Mouse (Mus musculus): ENCODE results near the gene Cgref1. TPM values are rescaled to one million over a fixed set of nuclear protein-coding genes. Genes with fewer than 3 reads are reported as not detected.
A peak's percentile ranks its signal among the peaks of the same experiment; 100 is the strongest.

Cgref1 gene
- polyA plus RNA-seq, 1 experiment: 0.76 TPM

GRCm38 (mm10) chr5:30909863-30910262, 35.5 kb downstream of the Cgref1 start:
- no peak overlapping the region for H3K27ac ChIP-seq (ENCODE audit: insufficient read depth, low read length)
- WGBS: 87% methylated on average over 7 of the region's 7 CpGs
- peaks cover 5% of the 10 kb centered on the region for H3K36me3 ChIP-seq (ENCODE audit: control insufficient read depth, insufficient read depth, low read length)
- no peak for DNase-seq (ENCODE audit: low read depth in 1 of 2, low spot score in 2 of 2)
- no peaks in the 10 kb centered on the region; the same call in 1 of the 2 replicates for H3K4me1 ChIP-seq (ENCODE audit: control insufficient read depth, insufficient read depth, insufficient read length)
- H3K27me3 ChIP-seq (ENCODE audit: control insufficient read depth, insufficient read depth, low read length): no peaks in the 10 kb centered on the region
- no peak for TF ChIP-seq POLR2A (IDR thresholded peaks at IDR 0.05; ENCODE audit: low read depth, low read length)
- no peak for TF ChIP-seq CTCF (IDR thresholded peaks at IDR 0.05; ENCODE audit: extremely low read depth, insufficient read depth, insufficient read length, insufficient replicate concordance)
- no peak overlapping the region for H3K4me3 ChIP-seq (ENCODE audit: extremely low read depth, insufficient read depth, insufficient read length)

- WGBS: 69% methylated on average over 7 of the region's 7 CpGs
- H3K4me1 ChIP-seq (ENCODE audit: control insufficient read depth, insufficient read depth, insufficient read length): no peaks in the 10 kb centered on the region; the same call in 1 of the 2 replicates
- no peak overlapping the region for H3K27ac ChIP-seq (ENCODE audit: insufficient read depth, low read length)
- no peak overlapping the region for H3K4me3 ChIP-seq (ENCODE audit: extremely low read depth, insufficient read depth, insufficient read length)
- peaks cover 10% of the 10 kb centered on the region for H3K36me3 ChIP-seq (ENCODE audit: control insufficient read depth, insufficient read depth, low read length)
- H3K27me3 ChIP-seq (ENCODE audit: control insufficient read depth, insufficient read depth, low read length): no peaks in the 10 kb centered on the region
- TF ChIP-seq POLR2A (IDR thresholded peaks at IDR 0.05; ENCODE audit: low read depth, low read length) (no peak), CTCF (IDR thresholded peaks at IDR 0.05; ENCODE audit: extremely low read depth, insufficient read depth, insufficient read length, insufficient replicate concordance) (no peak)
- DNase-seq (ENCODE audit: low read depth in 1 of 2, low spot score in 2 of 2): no peak
Observed at GRCm38 (mm10) chr5:30909300-30909659, 36.1 kb downstream of the Cgref1 start.

GRCm38 (mm10) chr5:30908426-30909299, 36.7 kb downstream of the Cgref1 start:
- peak overlapping the region; percentile 8; the same call in 1 of the 2 replicates for H3K27ac ChIP-seq (ENCODE audit: insufficient read depth, low read length)
- WGBS: 61% methylated on average over 13 of the region's 13 CpGs

GRCm38 (mm10) chr5:30907413-30908059, 37.9 kb downstream of the Cgref1 start, which contains the start of gene Ost4:
Gene Ost4 (minus strand): TSS chr5:30907788.
- TF ChIP-seq CTCF (IDR thresholded peaks at IDR 0.05; ENCODE audit: extremely low read depth, insufficient read depth, insufficient read length, insufficient replicate concordance) (no peak), POLR2A (IDR thresholded peaks at IDR 0.05; ENCODE audit: low read depth, low read length) (peak; percentile 72)
- peak within 1 kb of the TSS; percentile 82 for H3K27ac ChIP-seq (ENCODE audit: insufficient read depth, low read length)
- WGBS: under 1% methylated on average over 58 of the region's 58 CpGs
- H3K27me3 ChIP-seq (ENCODE audit: control insufficient read depth, insufficient read depth, low read length): no peaks in the 10 kb centered on the region
- no peaks in the 10 kb centered on the region; the same call in 1 of the 2 replicates for H3K4me1 ChIP-seq (ENCODE audit: control insufficient read depth, insufficient read depth, insufficient read length)
- H3K36me3 ChIP-seq (ENCODE audit: control insufficient read depth, insufficient read depth, low read length): peaks cover 15% of the 10 kb centered on the region
- H3K4me3 ChIP-seq (ENCODE audit: extremely low read depth, insufficient read depth, insufficient read length): peak within 1 kb of the TSS; percentile 85
- peak; percentile 91 to 97 for DNase-seq (ENCODE audit: low read depth in 1 of 2, low spot score in 2 of 2)

More at GRCm38 (mm10) chr5:30908426-30909299, 36.7 kb downstream of the Cgref1 start:
- Histone ChIP-seq H3K4me3 (ENCODE audit: extremely low read depth, insufficient read depth, insufficient read length) (no peak overlapping the region), H3K4me1 (ENCODE audit: control insufficient read depth, insufficient read depth, insufficient read length) (no peaks in the 10 kb centered on the region; the same call in 1 of the 2 replicates), H3K36me3 (ENCODE audit: control insufficient read depth, insufficient read depth, low read length) (peaks cover 12% of the 10 kb centered on the region), H3K27me3 (ENCODE audit: control insufficient read depth, insufficient read depth, low read length) (no peaks in the 10 kb centered on the region)
- TF ChIP-seq POLR2A (IDR thresholded peaks at IDR 0.05; ENCODE audit: low read depth, low read length) (no peak), CTCF (IDR thresholded peaks at IDR 0.05; ENCODE audit: extremely low read depth, insufficient read depth, insufficient read length, insufficient replicate concordance) (no peak)
- DNase-seq (ENCODE audit: low read depth in 1 of 2, low spot score in 2 of 2): no peak

- no peaks in the 10 kb centered on the region for H3K27me3 ChIP-seq (ENCODE audit: control insufficient read depth, insufficient read depth, low read length)
- H3K4me3 ChIP-seq (ENCODE audit: extremely low read depth, insufficient read depth, insufficient read length): no peak overlapping the region
- H3K4me1 ChIP-seq (ENCODE audit: control insufficient read depth, insufficient read depth, insufficient read length): no peaks in the 10 kb centered on the region
- WGBS: 94% methylated on average over 5 of the region's 5 CpGs
- TF ChIP-seq POLR2A (IDR thresholded peaks at IDR 0.05; ENCODE audit: low read depth, low read length): no peak
- TF ChIP-seq CTCF (IDR thresholded peaks at IDR 0.05; ENCODE audit: extremely low read depth, insufficient read depth, insufficient read length, insufficient replicate concordance): no peak
- peaks cover 20% of the 10 kb centered on the region for H3K36me3 ChIP-seq (ENCODE audit: control insufficient read depth, insufficient read depth, low read length)
- no peak for DNase-seq (ENCODE audit: low read depth in 1 of 2, low spot score in 2 of 2)
- no peak overlapping the region for H3K27ac ChIP-seq (ENCODE audit: insufficient read depth, low read length)
Observed at GRCm38 (mm10) chr5:30901860-30902259, 43.5 kb downstream of the Cgref1 start.

GRCm38 (mm10) chr5:30890375-30890774, 55.0 kb downstream of the Cgref1 start:
- TF ChIP-seq POLR2A (IDR thresholded peaks at IDR 0.05; ENCODE audit: low read depth, low read length): no peak
- no peak for TF ChIP-seq CTCF (IDR thresholded peaks at IDR 0.05; ENCODE audit: extremely low read depth, insufficient read depth, insufficient read length, insufficient replicate concordance)
- peaks cover 6% of the 10 kb centered on the region for H3K36me3 ChIP-seq (ENCODE audit: control insufficient read depth, insufficient read depth, low read length)
- no peak for DNase-seq (ENCODE audit: low read depth in 1 of 2, low spot score in 2 of 2)
- 91% methylated on average over 7 of the region's 7 CpGs for WGBS
- no peak overlapping the region for H3K27ac ChIP-seq (ENCODE audit: insufficient read depth, low read length)
- H3K4me3 ChIP-seq (ENCODE audit: extremely low read depth, insufficient read depth, insufficient read length): no peak overlapping the region
- H3K27me3 ChIP-seq (ENCODE audit: control insufficient read depth, insufficient read depth, low read length): no peaks in the 10 kb centered on the region
- no peaks in the 10 kb centered on the region; the same call in 1 of the 2 replicates for H3K4me1 ChIP-seq (ENCODE audit: control insufficient read depth, insufficient read depth, insufficient read length)

Measured in spleen, adult 2 months (tissue).